Mouse (Mus musculus): Measurements from ENCODE around the gene Faap20. TPM values are rescaled to one million over a fixed set of nuclear protein-coding genes. Genes with fewer than 3 reads are reported as not detected.

Gene Faap20
- total and polyA plus RNA-seq, 3 experiments: 18.6 to 34.4 TPM; not detected in 1

DNA sequence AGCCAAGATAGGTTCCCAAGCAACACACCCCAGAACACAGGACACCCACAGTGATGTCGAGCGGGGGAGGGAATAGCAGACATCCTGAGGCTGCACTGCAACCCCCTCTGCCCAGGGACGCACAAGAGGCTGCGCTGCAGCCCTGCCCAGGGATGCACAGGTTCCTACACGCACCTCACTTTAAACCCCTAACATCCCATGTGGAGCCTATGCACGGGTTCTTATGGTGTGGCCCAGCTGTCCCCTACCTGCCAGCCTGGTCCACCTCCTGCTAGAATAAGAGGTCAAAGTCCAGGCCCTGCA, 35.9 kb upstream of the Faap20 start:
- H3K36me3 ChIP-seq (ENCODE audit: control insufficient read depth in 1 of 2, insufficient read depth in 2 of 2, low read length in 2 of 2): no peaks in the 10 kb centered on the region
- peaks cover 29% of the 10 kb centered on the region; the same call in 1 of the 2 replicates for H3K79me2 ChIP-seq (ENCODE audit: control insufficient read depth, insufficient read depth, low read length, poor library complexity)
- no peaks in the 10 kb centered on the region for H3K9me3 ChIP-seq (replicated peaks; ENCODE audit: insufficient read depth, low read length)
- no peak overlapping the region for H3K9ac ChIP-seq (ENCODE audit: control insufficient read depth, low read depth, low read length, poor library complexity, severe bottlenecking)
- no peak for DNase-seq (ENCODE audit: low read depth, low spot score)
- no peak overlapping the region for H3K4me3 ChIP-seq (ENCODE audit: control insufficient read depth in 1 of 2, insufficient read depth in 1 of 2, low read depth in 2 of 2, low read length in 2 of 2)
- H3K4me1 ChIP-seq (ENCODE audit: control insufficient read depth in 1 of 2, insufficient read depth in 2 of 2, low read length in 2 of 2): peaks cover 0 to 2% of the 10 kb centered on the region in 2 experiments; a peak in 1 of 4 replicates
- TF ChIP-seq MAZ (IDR thresholded peaks at IDR 0.05; ENCODE audit: low read depth, low read length): no peak
- TF ChIP-seq ZC3H11A (IDR thresholded peaks at IDR 0.05; ENCODE audit: low read depth, low read length): no peak
- TF ChIP-seq MYC (IDR thresholded peaks at IDR 0.05; ENCODE audit: low read depth, low read length): no peak
- no peak for TF ChIP-seq MAFK (IDR thresholded peaks at IDR 0.05; ENCODE audit: borderline replicate concordance, low read depth, low read length)
- no peak for TF ChIP-seq POLR2AphosphoS2 (IDR thresholded peaks at IDR 0.05; ENCODE audit: low read length)
- no peak for TF ChIP-seq USF2 (IDR thresholded peaks at IDR 0.05; ENCODE audit: borderline replicate concordance in 1 of 2, insufficient read depth in 1 of 2, low read depth in 1 of 2, low read length in 2 of 2)
- TF ChIP-seq CHD2 (IDR thresholded peaks at IDR 0.05; ENCODE audit: low read length): no peak
- TF ChIP-seq SIN3A (IDR thresholded peaks at IDR 0.05; ENCODE audit: low read length): no peak
- no peak for TF ChIP-seq TCF12 (IDR thresholded peaks at IDR 0.05; ENCODE audit: low read depth, low read length)
- no peak for TF ChIP-seq RCOR1 (IDR thresholded peaks at IDR 0.05; ENCODE audit: low read depth, low read length)
- no peak for TF ChIP-seq MYB (IDR thresholded peaks at IDR 0.05; ENCODE audit: low read depth, low read length)
- no peak for TF ChIP-seq EP300 (IDR thresholded peaks at IDR 0.05; ENCODE audit: low read depth in 1 of 2, low read length in 2 of 2)
- no peak for TF ChIP-seq GABPA (IDR thresholded peaks at IDR 0.05; ENCODE audit: low read depth, low read length)
- no peak for TF ChIP-seq ELF1 (IDR thresholded peaks at IDR 0.05; ENCODE audit: low read depth, low read length)
- no peak for TF ChIP-seq MXI1 (IDR thresholded peaks at IDR 0.05; ENCODE audit: low read depth, low read length)
- no peak overlapping the region for H3K27ac ChIP-seq (ENCODE audit: control insufficient read depth, low read depth, low read length)
- no peaks in the 10 kb centered on the region for H3K27me3 ChIP-seq (ENCODE audit: control insufficient read depth in 1 of 2, insufficient read depth in 2 of 2, low read length in 2 of 2)

DNA sequence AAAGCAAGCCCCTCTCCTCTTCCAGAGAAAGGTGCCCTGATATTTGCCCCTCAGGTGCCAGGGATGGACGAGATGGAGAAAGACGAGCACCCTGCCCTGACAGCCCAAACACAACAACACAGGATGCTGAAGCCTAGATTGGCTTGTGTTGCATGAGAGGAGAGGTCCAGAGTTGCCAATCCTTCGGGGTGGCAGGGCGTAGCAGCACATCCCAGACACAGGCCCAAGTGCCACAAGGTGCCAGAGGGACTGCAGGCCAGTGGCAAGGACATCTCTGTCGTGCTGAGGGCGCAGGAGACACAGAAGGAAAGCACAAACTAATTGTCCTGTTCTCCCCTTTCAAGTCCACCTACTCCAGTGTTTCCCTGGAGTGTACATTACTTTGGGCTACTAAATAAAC, 35.4 kb upstream of the Faap20 start:
- no peak overlapping the region for H3K9ac ChIP-seq (ENCODE audit: control insufficient read depth, low read depth, low read length, poor library complexity, severe bottlenecking)
- H3K4me1 ChIP-seq (ENCODE audit: control insufficient read depth in 1 of 2, insufficient read depth in 2 of 2, low read length in 2 of 2): peaks cover 0 to 2% of the 10 kb centered on the region in 2 experiments; a peak in 1 of 4 replicates
- DNase-seq (ENCODE audit: low read depth, low spot score): no peak
- H3K36me3 ChIP-seq (ENCODE audit: control insufficient read depth in 1 of 2, insufficient read depth in 2 of 2, low read length in 2 of 2): no peaks in the 10 kb centered on the region
- no peak for TF ChIP-seq GABPA (IDR thresholded peaks at IDR 0.05; ENCODE audit: low read depth, low read length)
- TF ChIP-seq BHLHE40 (IDR thresholded peaks at IDR 0.05; ENCODE audit: borderline replicate concordance, low read depth, low read length): no peak
- TF ChIP-seq MAX (IDR thresholded peaks at IDR 0.05; ENCODE audit: low read length): no peak
- H3K9me3 ChIP-seq (replicated peaks; ENCODE audit: insufficient read depth, low read length): no peaks in the 10 kb centered on the region
- H3K27me3 ChIP-seq (ENCODE audit: control insufficient read depth in 1 of 2, insufficient read depth in 2 of 2, low read length in 2 of 2): no peaks in the 10 kb centered on the region
- no peak overlapping the region for H3K27ac ChIP-seq (ENCODE audit: control insufficient read depth, low read depth, low read length)
- no peak overlapping the region for H3K4me3 ChIP-seq (ENCODE audit: control insufficient read depth in 1 of 2, insufficient read depth in 1 of 2, low read depth in 2 of 2, low read length in 2 of 2)
- H3K79me2 ChIP-seq (ENCODE audit: control insufficient read depth, insufficient read depth, low read length, poor library complexity): peaks cover 31% of the 10 kb centered on the region; the same call in 1 of the 2 replicates

Data from MEL (cell line).